Mouse (Mus musculus) G1E (cell line): Measurements from ENCODE around the gene Map3k3. TPM values are rescaled to one million over a fixed set of nuclear protein-coding genes. Genes with fewer than 3 reads are reported as not detected.
"Not testable (repeated sequence)": the region's sequence is repeated elsewhere in the genome, so short reads cannot be mapped to it uniquely, and the experiment has no call there.

Source experiments
- ATAC-seq: 2 replicates; pipeline ENCODE4 v1.8.0; 2016; ENCODE audit warnings: mild to moderate bottlenecking; ENCODE audit not compliant: insufficient number of reproducible peaks, poor library complexity, low FRiP score, severe bottlenecking; ENCODE audit errors: extremely low read depth
- DNase-seq: peaks from one replicate; pipeline ENCODE4 v3.0.0; 2012; ENCODE audit warnings: low spot score
- H3K27me3 ChIP-seq: 2 replicates; pipeline ENCODE4 v1.6.1; 2012; ENCODE audit warnings: mild to moderate bottlenecking, low read length, inconsistent platforms; ENCODE audit not compliant: insufficient read depth
- H3K36me3 ChIP-seq: replicated peaks from 2 replicates; pipeline ENCODE3; 2012; ENCODE audit warnings: mild to moderate bottlenecking, inconsistent platforms
- H3K4me1 ChIP-seq: 2 replicates; pipeline ENCODE4 v1.6.1; 2012; ENCODE audit warnings: low read depth, low read length, inconsistent platforms, mixed read lengths; ENCODE audit not compliant: insufficient read depth
- H3K4me3 ChIP-seq: 2 replicates; pipeline ENCODE4 v1.5.1; 2012; ENCODE audit warnings: low read depth, mild to moderate bottlenecking, inconsistent platforms, low read length, moderate library complexity, mixed read lengths
- H3K9me3 ChIP-seq: replicated peaks from 2 replicates; pipeline ENCODE4 v1.6.1; 2012; ENCODE audit warnings: inconsistent platforms
- CTCF ChIP-seq: IDR thresholded peaks from 2 replicates; pipeline ENCODE4 v1.5.1; 2012; ENCODE audit warnings: low read depth, low read length, inconsistent platforms, mixed read lengths
- GATA1 ChIP-seq: IDR thresholded peaks from 2 replicates; pipeline ENCODE4 v1.6.1; 2012; ENCODE audit warnings: borderline replicate concordance, low read length, inconsistent platforms, mixed read lengths
- GATA2 ChIP-seq: IDR thresholded peaks from 2 replicates; pipeline ENCODE4 v1.6.1; 2012; ENCODE audit warnings: low read depth, low read length, inconsistent platforms, borderline replicate concordance
- POLR2AphosphoS5 ChIP-seq: IDR thresholded peaks from 2 replicates; pipeline ENCODE4 v1.6.1; 2012; ENCODE audit warnings: low read depth, low read length, inconsistent platforms; ENCODE audit not compliant: insufficient replicate concordance
- TAL1 ChIP-seq: conservative IDR thresholded peaks from 2 replicates; pipeline ENCODE4 v1.6.1; 2012; ENCODE audit warnings: low read depth, low read length, inconsistent platforms, mixed read lengths
- polyA plus RNA-seq: library from polyadenylated mRNA; stranded (reverse); fragments of >175 nt; gene quantifications from 2 replicates; pipeline ENCODE4 v1.2.3, GENCODE M21; 2012
- total RNA-seq, 2 experiments: library from RNA; stranded (forward) in 1 of 2; stranded (reverse) in 1 of 2; fragments of 200-1000 nt in 1 of 2; fragments of >200 nt in 1 of 2; fragmentation: Nextera tagmentation in 1 of 2; gene quantifications; 2 replicates each; pipeline ENCODE4 v1.2.3; 2014 to 2017

Gene Map3k3
- total and polyA plus RNA-seq, 3 experiments, result 4.5 to 30.0 (median 29.5) TPM

DNA sequence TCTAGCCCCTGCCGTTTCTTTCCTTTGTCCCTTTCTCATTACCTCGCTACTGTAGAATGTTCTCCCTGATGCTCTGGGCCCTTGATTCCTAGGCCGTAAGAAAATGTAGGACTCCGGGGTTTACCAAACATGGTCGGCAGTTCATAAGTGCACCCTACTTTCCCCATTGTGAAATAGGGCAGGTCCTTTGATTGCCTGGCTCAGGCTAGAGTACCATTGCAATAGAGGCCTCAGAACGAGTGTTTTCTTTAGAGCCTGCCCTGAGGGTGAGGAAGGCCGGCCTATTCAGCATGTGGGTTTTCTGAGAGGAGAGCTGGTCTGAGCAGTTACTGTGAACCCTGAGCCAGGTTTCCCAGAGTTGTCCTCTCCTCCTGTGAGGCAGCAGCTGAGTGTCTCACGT lies 26.4 kb upstream of the Map3k3 start:
- peaks cover 84% of the 10 kb centered on the region for H3K4me1 ChIP-seq
- H3K27me3 ChIP-seq, result no peaks in the 10 kb centered on the region
- TF ChIP-seq GATA1, result no peak
- ATAC-seq (no peak), DNase-seq (no peak)
- H3K9me3 ChIP-seq, result no peaks in the 10 kb centered on the region
- peaks cover 68% of the 10 kb centered on the region for H3K36me3 ChIP-seq
- H3K4me3 ChIP-seq, result peak overlapping the region; percentile 66

- Histone ChIP-seq H3K36me3 (peaks cover 43% of the 10 kb centered on the region), H3K4me3 (no peak overlapping the region), H3K27me3 (no peaks in the 10 kb centered on the region), H3K9me3 (no peaks in the 10 kb centered on the region), H3K4me1 (peaks cover 70% of the 10 kb centered on the region)
- no peak for DNase-seq
- ATAC-seq, result no peak
- TF ChIP-seq POLR2AphosphoS5 (no peak), CTCF (no peak), TAL1 (no peak), GATA1 (no peak), GATA2 (no peak)
Observed at GRCm38 (mm10) chr11:106060549-106060948, 23.9 kb upstream of the Map3k3 start.

DNA sequence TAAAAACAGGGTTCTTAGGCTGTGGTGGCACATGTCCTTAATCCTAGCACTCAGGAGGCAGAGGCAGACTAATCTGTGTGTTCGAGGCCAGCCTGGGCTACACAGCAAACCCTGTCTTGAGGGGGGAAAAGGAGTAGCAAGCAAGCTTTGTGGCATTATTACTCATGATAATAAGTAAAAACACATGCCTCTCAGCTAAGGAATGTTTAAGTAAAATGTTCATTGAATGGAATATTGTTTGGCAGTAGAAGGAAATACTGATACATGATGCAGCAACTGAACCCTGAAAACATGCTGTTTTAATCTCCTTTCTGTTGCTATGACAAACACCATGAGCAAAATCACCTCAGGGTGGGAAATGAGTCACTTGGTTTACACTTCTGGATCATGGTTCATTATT lies 23.1 kb upstream of the Map3k3 start:
- DNase-seq, result no peak
- Histone ChIP-seq H3K4me1 (peaks cover 62% of the 10 kb centered on the region), H3K9me3 (no peaks in the 10 kb centered on the region), H3K4me3 (no peak overlapping the region), H3K36me3 (peaks cover 35% of the 10 kb centered on the region), H3K27me3 (no peaks in the 10 kb centered on the region)
- no peak for TF ChIP-seq POLR2AphosphoS5
- no peak for TF ChIP-seq TAL1
- TF ChIP-seq GATA1, result no peak
- no peak for TF ChIP-seq CTCF
- TF ChIP-seq GATA2, result no peak
- ATAC-seq, result no peak

DNA sequence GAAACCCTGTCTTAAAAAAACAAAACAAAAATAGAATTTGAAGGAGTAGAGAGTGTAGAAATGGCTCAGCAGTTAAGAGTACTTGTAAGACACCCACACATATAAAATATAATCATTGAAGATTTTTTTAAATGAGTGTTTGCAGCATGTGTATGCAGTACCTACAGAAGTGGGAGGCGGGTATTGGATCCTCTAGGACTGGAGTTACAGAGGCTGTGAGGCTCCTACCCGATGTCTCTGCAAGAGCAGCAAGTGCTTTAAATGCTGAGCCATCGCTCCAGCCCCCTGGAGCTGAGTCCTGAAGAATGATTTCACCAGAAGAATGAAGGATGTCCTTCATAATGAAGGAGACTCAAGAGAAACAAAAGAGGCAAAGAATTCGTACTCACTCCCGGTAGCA lies 20.7 kb upstream of the Map3k3 start:
- peaks cover 33% of the 10 kb centered on the region for H3K36me3 ChIP-seq

GRCm38 (mm10) chr11:106065073-106065922 lies 19.1 kb upstream of the Map3k3 start:
- ATAC-seq, result no peak
- DNase-seq, result no peak
- Histone ChIP-seq H3K4me1 (peaks cover 44% of the 10 kb centered on the region), H3K36me3 (peaks cover 32% of the 10 kb centered on the region), H3K4me3 (peak overlapping the region; percentile 99), H3K9me3 (no peaks in the 10 kb centered on the region), H3K27me3 (no peaks in the 10 kb centered on the region)
- TF ChIP-seq GATA1 (no peak), TAL1 (peak; percentile 56; the same call in 1 of the 2 replicates), POLR2AphosphoS5 (no peak), GATA2 (no peak), CTCF (no peak)

More for the DNA sequence above, 20.7 kb upstream of the Map3k3 start:
- Histone ChIP-seq H3K4me3 (no peak overlapping the region), H3K9me3 (no peaks in the 10 kb centered on the region), H3K4me1 (peaks cover 57% of the 10 kb centered on the region), H3K27me3 (no peaks in the 10 kb centered on the region)
- no peak for TF ChIP-seq TAL1
- TF ChIP-seq GATA2, result no peak
- no peak for TF ChIP-seq GATA1
- TF ChIP-seq CTCF, result no peak
- no peak for TF ChIP-seq POLR2AphosphoS5
- no peak for DNase-seq
- no peak for ATAC-seq

DNA sequence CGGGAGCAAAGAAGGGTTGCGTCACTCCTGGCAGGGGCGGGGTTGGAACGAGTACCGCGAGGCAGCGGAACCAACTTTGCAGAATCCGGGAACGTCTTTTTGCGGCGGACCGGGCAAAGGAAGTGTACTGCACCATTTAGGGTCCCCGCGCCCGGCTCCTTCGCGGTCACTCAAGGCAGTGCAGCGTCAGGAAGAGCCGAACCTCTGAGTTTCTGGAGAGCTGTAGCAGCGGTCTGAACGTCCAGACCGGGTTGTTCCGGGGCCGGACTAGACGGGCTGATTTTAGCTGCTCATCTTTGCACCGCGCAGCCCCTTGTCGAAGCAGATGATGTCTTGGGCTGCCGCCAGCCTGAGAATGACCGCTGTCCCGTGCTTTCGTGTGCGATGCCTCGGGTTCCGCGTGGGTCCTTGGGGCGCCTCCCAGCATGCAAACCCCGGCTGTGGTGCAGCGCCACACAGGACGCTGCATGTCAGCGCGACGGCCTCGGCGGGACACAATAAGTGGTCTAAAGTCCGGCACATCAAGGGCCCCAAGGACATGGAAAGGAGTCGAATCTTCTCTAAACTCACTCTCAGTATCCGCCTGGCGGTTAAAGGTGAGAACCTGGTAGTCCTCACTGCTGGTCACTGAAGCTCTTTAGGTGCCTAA lies 18.4 kb upstream of the Map3k3 start, which contains the start of gene Taco1:
TSS of gene Taco1 (plus strand) at position 139 of the 649 bp plus-strand sequence.
- H3K9me3 ChIP-seq, result no peaks in the 10 kb centered on the region
- H3K36me3 ChIP-seq, result peaks cover 39% of the 10 kb centered on the region
- ATAC-seq (peak; percentile 80), DNase-seq (peak; percentile 54)
- peak within 1 kb of the TSS; percentile 99 for H3K4me3 ChIP-seq
- TF ChIP-seq CTCF (no peak), GATA1 (no peak), GATA2 (no peak), POLR2AphosphoS5 (no peak), TAL1 (no peak)
- H3K4me1 ChIP-seq, result peaks cover 38% of the 10 kb centered on the region
- H3K27me3 ChIP-seq, result no peaks in the 10 kb centered on the region

- Histone ChIP-seq H3K4me3 (peak overlapping the region; percentile 99), H3K4me1 (peaks cover 34% of the 10 kb centered on the region), H3K36me3 (peaks cover 44% of the 10 kb centered on the region)
- H3K9me3 ChIP-seq, H3K27me3 ChIP-seq: not testable (repeated sequence)
- ATAC-seq (0 out of 2 replicates have a peak, but pooled peaks have one; percentile 38), DNase-seq (peak; percentile 99)
Observed at GRCm38 (mm10) chr11:106066616-106067015, 17.8 kb upstream of the Map3k3 start.
